Mouse (Mus musculus): ENCODE measurements around the gene Col9a3. TPM values are rescaled to one million over a fixed set of nuclear protein-coding genes. Genes with fewer than 3 reads are reported as not detected.

Col9a3 gene
- 2.0 and 2.2 TPM in 2 replicates for total RNA-seq (2017)

GRCm38 (mm10) chr2:180597490-180597889 is at the start of gene Col9a3:
Gene Col9a3 (plus strand): TSS chr2:180597790.
- ATAC-seq (ENCODE audit: extremely low read depth, insufficient number of reproducible peaks, low FRiP score, poor library complexity, severe bottlenecking) = no peak

GRCm38 (mm10) chr2:180552340-180552739 is 45.2 kb upstream of the Col9a3 start:
- no peak for ATAC-seq (ENCODE audit: extremely low read depth, insufficient number of reproducible peaks, low FRiP score, poor library complexity, severe bottlenecking)

- ATAC-seq (ENCODE audit: extremely low read depth, insufficient number of reproducible peaks, low FRiP score, poor library complexity, severe bottlenecking) = no peak
Measured at GRCm38 (mm10) chr2:180555219-180555618, 42.4 kb upstream of the Col9a3 start.

- no peak for ATAC-seq (ENCODE audit: extremely low read depth, insufficient number of reproducible peaks, low FRiP score, poor library complexity, severe bottlenecking)
Measured at GRCm38 (mm10) chr2:180556470-180556869, 41.1 kb upstream of the Col9a3 start.

- ATAC-seq (ENCODE audit: extremely low read depth, insufficient number of reproducible peaks, low FRiP score, poor library complexity, severe bottlenecking) = no peak
Measured at GRCm38 (mm10) chr2:180560245-180560644, 37.3 kb upstream of the Col9a3 start.

- ATAC-seq (ENCODE audit: extremely low read depth, insufficient number of reproducible peaks, low FRiP score, poor library complexity, severe bottlenecking) = no peak
Measured at GRCm38 (mm10) chr2:180562146-180562545, 35.4 kb upstream of the Col9a3 start.

GRCm38 (mm10) chr2:180563296-180563695 is 34.3 kb upstream of the Col9a3 start:
- no peak for ATAC-seq (ENCODE audit: extremely low read depth, insufficient number of reproducible peaks, low FRiP score, poor library complexity, severe bottlenecking)

GRCm38 (mm10) chr2:180563841-180564240 is 33.7 kb upstream of the Col9a3 start:
- no peak for ATAC-seq (ENCODE audit: extremely low read depth, insufficient number of reproducible peaks, low FRiP score, poor library complexity, severe bottlenecking)

- ATAC-seq (ENCODE audit: extremely low read depth, insufficient number of reproducible peaks, low FRiP score, poor library complexity, severe bottlenecking) = peak; percentile 59; the same call in 1 of the 2 replicates
Measured at GRCm38 (mm10) chr2:180566240-180566913, 31.2 kb upstream of the Col9a3 start.

GRCm38 (mm10) chr2:180569028-180569643 is 28.5 kb upstream of the Col9a3 start:
- no peak for ATAC-seq (ENCODE audit: extremely low read depth, insufficient number of reproducible peaks, low FRiP score, poor library complexity, severe bottlenecking)

- no peak; the same call in 1 of the 2 replicates for ATAC-seq (ENCODE audit: extremely low read depth, insufficient number of reproducible peaks, low FRiP score, poor library complexity, severe bottlenecking)
Measured at GRCm38 (mm10) chr2:180576482-180576881, 21.1 kb upstream of the Col9a3 start.

GRCm38 (mm10) chr2:180578686-180579085 is 18.9 kb upstream of the Col9a3 start:
- ATAC-seq (ENCODE audit: extremely low read depth, insufficient number of reproducible peaks, low FRiP score, poor library complexity, severe bottlenecking) = peak; percentile 56; the same call in 1 of the 2 replicates

- no peak for ATAC-seq (ENCODE audit: extremely low read depth, insufficient number of reproducible peaks, low FRiP score, poor library complexity, severe bottlenecking)
Measured at GRCm38 (mm10) chr2:180581002-180581401, 16.6 kb upstream of the Col9a3 start, which contains the start of gene Mrgbp. Gene Mrgbp (plus strand): TSS chr2:180581304.

- ATAC-seq (ENCODE audit: extremely low read depth, insufficient number of reproducible peaks, low FRiP score, poor library complexity, severe bottlenecking) = peak; percentile 74
Measured at GRCm38 (mm10) chr2:180582481-180583153, 15.0 kb upstream of the Col9a3 start.

- ATAC-seq (ENCODE audit: extremely low read depth, insufficient number of reproducible peaks, low FRiP score, poor library complexity, severe bottlenecking) = no peak
Measured at GRCm38 (mm10) chr2:180583154-180583507, 14.5 kb upstream of the Col9a3 start.

GRCm38 (mm10) chr2:180588736-180589122 is 8.9 kb upstream of the Col9a3 start:
- no peak for ATAC-seq (ENCODE audit: extremely low read depth, insufficient number of reproducible peaks, low FRiP score, poor library complexity, severe bottlenecking)

- peak; percentile 74 for ATAC-seq (ENCODE audit: extremely low read depth, insufficient number of reproducible peaks, low FRiP score, poor library complexity, severe bottlenecking)
Measured at GRCm38 (mm10) chr2:180589123-180589831, 8.3 kb upstream of the Col9a3 start, which contains the start of gene Ogfr. Gene Ogfr (plus strand): TSS chr2:180589245.

- ATAC-seq (ENCODE audit: extremely low read depth, insufficient number of reproducible peaks, low FRiP score, poor library complexity, severe bottlenecking) = no peak
Measured at GRCm38 (mm10) chr2:180598157-180598705, 641 bp downstream of the Col9a3 start.

GRCm38 (mm10) chr2:180600569-180601021 is 3.0 kb downstream of the Col9a3 start:
- ATAC-seq (ENCODE audit: extremely low read depth, insufficient number of reproducible peaks, low FRiP score, poor library complexity, severe bottlenecking) = no peak

Data from neutrophil, adult 5-6 weeks (primary cell).